Mouse (Mus musculus): ENCODE data around the gene Mtss1l. TPM values are rescaled to one million over a fixed set of nuclear protein-coding genes. Genes with fewer than 3 reads are reported as not detected.
A peak's percentile ranks its signal among the peaks of the same experiment; 100 is the strongest.
"Not testable (repeated sequence)": the region's sequence is repeated elsewhere in the genome, so short reads cannot be mapped to it uniquely, and the experiment has no call there.

Mtss1l gene
- total and polyA plus RNA-seq, 2 experiments from 2014 or later, result 37.7 to 101 TPM

DNA sequence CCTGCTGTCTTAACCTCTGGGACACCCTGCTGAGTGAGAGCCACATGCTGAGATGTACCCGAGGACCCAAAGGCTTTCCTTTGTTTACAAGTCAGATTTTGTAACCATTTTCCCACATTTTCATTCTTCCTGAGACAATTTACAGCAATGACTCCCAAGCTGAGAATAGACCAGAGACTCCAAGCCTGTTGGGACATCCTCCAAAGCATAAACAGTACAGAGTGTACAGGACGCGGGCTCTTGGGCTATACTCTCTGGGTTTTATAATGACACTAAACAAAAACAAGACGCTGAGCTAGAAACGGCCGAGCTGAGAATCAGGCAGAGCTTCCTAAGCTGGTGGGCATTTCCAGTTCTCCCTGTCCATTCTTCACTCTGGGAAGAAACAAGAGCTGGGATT lies 53.4 kb downstream of the Mtss1l start:
- H3K4me1 ChIP-seq (ENCODE audit: insufficient read depth, low read length), result no peaks in the 10 kb centered on the region
- H3K27me3 ChIP-seq (ENCODE audit: insufficient read depth, low read length), result no peaks in the 10 kb centered on the region
- ATAC-seq (ENCODE audit: low FRiP score) (no peak), DNase-seq (ENCODE audit: low spot score) (no peak)
- TF ChIP-seq CTCF (IDR thresholded peaks at IDR 0.05), result no peak
- no peaks in the 10 kb centered on the region for H3K9me3 ChIP-seq (ENCODE audit: low read length)
- 85% methylated on average over 6 of the region's 6 CpGs for WGBS
- H3K27ac ChIP-seq (ENCODE audit: low read depth, low read length), result no peak overlapping the region
- H3K36me3 ChIP-seq (ENCODE audit: insufficient read depth, low read length), result no peaks in the 10 kb centered on the region
- no peak overlapping the region for H3K9ac ChIP-seq (replicated peaks; ENCODE audit: low read length, poor library complexity, severe bottlenecking)
- no peak overlapping the region for H3K4me3 ChIP-seq (ENCODE audit: low read depth, low read length)
- H3K4me2 ChIP-seq (ENCODE audit: low read depth, low read length, poor library complexity, severe bottlenecking), result no peak overlapping the region

DNA sequence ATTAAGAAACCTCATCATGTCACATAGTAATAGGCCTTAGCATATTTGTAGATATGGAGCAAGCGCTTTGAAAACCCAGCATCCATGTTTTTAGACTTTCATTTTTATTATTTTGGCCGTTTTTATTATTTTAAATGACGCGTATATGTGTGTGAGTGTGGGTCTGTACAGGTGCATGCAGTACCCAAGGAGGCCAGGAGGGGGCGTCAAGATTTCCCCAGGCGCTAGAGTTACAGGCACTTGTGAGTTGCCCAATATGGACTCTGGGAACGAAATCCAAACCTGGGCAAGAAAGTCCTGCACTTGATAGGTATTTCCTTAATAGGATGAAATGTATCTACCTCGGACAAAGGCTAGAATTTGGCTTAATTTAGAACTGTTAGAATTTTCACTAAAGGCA lies 54.0 kb downstream of the Mtss1l start:
- DNase-seq (ENCODE audit: low spot score) (no peak), ATAC-seq (ENCODE audit: low FRiP score) (no peak)

DNA sequence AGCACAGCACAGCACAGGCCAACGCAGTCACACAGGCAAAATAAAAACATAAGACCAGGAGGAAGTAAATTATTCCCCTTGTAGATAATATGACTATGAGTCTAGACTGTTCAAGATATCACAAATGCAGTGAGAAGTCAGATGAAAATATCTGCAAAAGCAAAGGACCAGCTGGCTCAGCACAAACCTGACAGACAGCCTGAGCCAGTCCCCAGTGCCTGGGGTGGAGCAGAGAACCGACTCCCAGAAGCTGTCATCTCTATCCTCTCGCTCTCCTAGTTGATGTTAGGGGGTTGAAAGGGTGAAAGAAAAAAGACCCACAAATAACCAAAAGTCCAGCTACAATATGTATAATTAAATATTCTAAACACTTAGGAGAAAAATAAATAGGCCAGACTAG lies 54.4 kb downstream of the Mtss1l start:
- Histone ChIP-seq H3K4me3 (ENCODE audit: low read depth, low read length) (no peak overlapping the region), H3K4me1 (ENCODE audit: insufficient read depth, low read length) (no peaks in the 10 kb centered on the region), H3K36me3 (ENCODE audit: insufficient read depth, low read length) (no peaks in the 10 kb centered on the region), H3K27ac (ENCODE audit: low read depth, low read length) (no peak overlapping the region), H3K4me2 (ENCODE audit: low read depth, low read length, poor library complexity, severe bottlenecking) (no peak overlapping the region), H3K9me3 (ENCODE audit: low read length) (no peaks in the 10 kb centered on the region), H3K9ac (replicated peaks; ENCODE audit: low read length, poor library complexity, severe bottlenecking) (no peak overlapping the region), H3K27me3 (ENCODE audit: insufficient read depth, low read length) (no peaks in the 10 kb centered on the region)
- 83% methylated on average over 3 of the region's 3 CpGs for WGBS
- no peak for ATAC-seq (ENCODE audit: low FRiP score)
- TF ChIP-seq CTCF (IDR thresholded peaks at IDR 0.05), result no peak
- DNase-seq (ENCODE audit: low spot score), result no peak

More for the DNA sequence above, 54.0 kb downstream of the Mtss1l start:
- Histone ChIP-seq H3K4me1 (ENCODE audit: insufficient read depth, low read length) (no peaks in the 10 kb centered on the region), H3K4me2 (ENCODE audit: low read depth, low read length, poor library complexity, severe bottlenecking) (no peak overlapping the region), H3K9me3 (ENCODE audit: low read length) (no peaks in the 10 kb centered on the region), H3K9ac (replicated peaks; ENCODE audit: low read length, poor library complexity, severe bottlenecking) (no peak overlapping the region), H3K27me3 (ENCODE audit: insufficient read depth, low read length) (no peaks in the 10 kb centered on the region), H3K4me3 (ENCODE audit: low read depth, low read length) (no peak overlapping the region), H3K27ac (ENCODE audit: low read depth, low read length) (no peak overlapping the region), H3K36me3 (ENCODE audit: insufficient read depth, low read length) (no peaks in the 10 kb centered on the region)
- WGBS, result 76% methylated on average over 8 of the region's 8 CpGs
- TF ChIP-seq CTCF (IDR thresholded peaks at IDR 0.05), result peak; percentile 49

DNA sequence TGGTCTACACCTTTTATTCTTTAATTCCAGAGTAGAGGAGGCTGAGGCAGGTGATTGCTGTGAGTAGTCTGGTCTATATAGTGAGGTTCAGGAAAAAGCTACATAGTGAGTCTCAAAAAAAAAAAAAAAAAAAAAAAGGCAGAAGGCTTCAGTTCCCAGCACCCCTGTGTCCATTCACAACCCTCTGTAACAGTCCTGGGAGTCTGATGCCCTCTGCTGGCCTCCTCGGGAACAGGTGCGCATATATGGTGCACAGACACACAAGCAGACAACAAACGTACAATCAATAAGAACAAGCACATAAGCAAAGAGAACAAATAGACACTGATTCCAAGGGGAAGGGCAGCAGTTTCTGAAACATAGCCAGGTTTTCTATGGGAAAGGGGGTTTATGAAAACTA lies 55.1 kb downstream of the Mtss1l start:
- Histone ChIP-seq H3K27ac (ENCODE audit: low read depth, low read length) (no peak overlapping the region), H3K36me3 (ENCODE audit: insufficient read depth, low read length) (no peaks in the 10 kb centered on the region), H3K27me3 (ENCODE audit: insufficient read depth, low read length) (no peaks in the 10 kb centered on the region), H3K9ac (replicated peaks; ENCODE audit: low read length, poor library complexity, severe bottlenecking) (no peak overlapping the region), H3K4me3 (ENCODE audit: low read depth, low read length) (no peak overlapping the region), H3K4me1 (ENCODE audit: insufficient read depth, low read length) (no peaks in the 10 kb centered on the region), H3K9me3 (ENCODE audit: low read length) (no peaks in the 10 kb centered on the region), H3K4me2 (ENCODE audit: low read depth, low read length, poor library complexity, severe bottlenecking) (no peak overlapping the region)
- 0 out of 2 replicates have a peak, but pooled peaks have one; percentile 10 for TF ChIP-seq CTCF (IDR thresholded peaks at IDR 0.05)
- DNase-seq (ENCODE audit: low spot score), result no peak
- 95% methylated on average over 3 of the region's 3 CpGs for WGBS
- no peak for ATAC-seq (ENCODE audit: low FRiP score)

DNA sequence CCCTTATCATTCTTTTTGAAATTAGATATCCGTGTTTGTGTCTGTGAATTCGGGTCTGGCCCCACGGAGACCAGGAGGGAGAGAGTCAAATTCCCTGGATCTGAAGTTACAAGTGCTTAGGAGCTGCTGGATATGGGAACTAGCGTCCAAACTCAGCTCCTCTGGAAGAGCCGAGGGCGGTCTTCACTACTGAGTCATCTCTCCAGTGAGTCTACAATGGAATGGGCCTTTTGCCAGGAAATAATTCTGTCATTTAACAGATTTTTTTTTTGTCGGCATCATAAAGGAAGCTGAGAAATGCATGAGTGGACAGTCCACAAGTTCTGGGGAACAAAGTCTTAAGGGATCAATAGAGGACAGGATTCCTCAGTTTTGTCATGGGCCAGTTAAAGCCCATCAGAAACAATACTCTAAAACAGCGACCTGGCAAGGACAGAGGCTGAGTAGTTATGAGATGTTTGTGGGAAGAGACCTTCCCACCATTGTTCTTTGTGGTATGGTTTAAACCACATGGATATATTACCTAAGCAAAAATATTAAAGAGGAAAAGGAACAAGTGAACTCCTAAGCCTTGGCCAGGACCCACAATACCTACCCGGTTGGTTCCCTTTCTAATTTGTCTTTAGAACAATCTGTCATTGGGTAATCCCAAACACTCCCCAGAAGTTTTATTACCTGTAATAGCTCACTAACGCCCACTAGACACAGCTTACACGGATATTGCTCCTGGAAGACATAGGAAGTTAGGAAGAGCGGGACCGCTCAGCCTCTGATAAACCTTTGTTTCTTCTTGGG lies 58.8 kb downstream of the Mtss1l start:
- no peak overlapping the region for H3K27ac ChIP-seq (ENCODE audit: low read depth, low read length)
- no peaks in the 10 kb centered on the region for H3K4me1 ChIP-seq (ENCODE audit: insufficient read depth, low read length)
- H3K9ac ChIP-seq (replicated peaks; ENCODE audit: low read length, poor library complexity, severe bottlenecking), result no peak overlapping the region
- no peak for DNase-seq (ENCODE audit: low spot score)
- 87% methylated on average over 13 of the region's 13 CpGs for WGBS
- no peaks in the 10 kb centered on the region for H3K36me3 ChIP-seq (ENCODE audit: insufficient read depth, low read length)
- no peak for TF ChIP-seq CTCF (IDR thresholded peaks at IDR 0.05)
- no peaks in the 10 kb centered on the region for H3K9me3 ChIP-seq (ENCODE audit: low read length)
- H3K4me2 ChIP-seq (ENCODE audit: low read depth, low read length, poor library complexity, severe bottlenecking), result no peak overlapping the region
- H3K27me3 ChIP-seq (ENCODE audit: insufficient read depth, low read length), result no peaks in the 10 kb centered on the region
- no peak for ATAC-seq (ENCODE audit: low FRiP score)
- H3K4me3 ChIP-seq (ENCODE audit: low read depth, low read length), result no peak overlapping the region

DNA sequence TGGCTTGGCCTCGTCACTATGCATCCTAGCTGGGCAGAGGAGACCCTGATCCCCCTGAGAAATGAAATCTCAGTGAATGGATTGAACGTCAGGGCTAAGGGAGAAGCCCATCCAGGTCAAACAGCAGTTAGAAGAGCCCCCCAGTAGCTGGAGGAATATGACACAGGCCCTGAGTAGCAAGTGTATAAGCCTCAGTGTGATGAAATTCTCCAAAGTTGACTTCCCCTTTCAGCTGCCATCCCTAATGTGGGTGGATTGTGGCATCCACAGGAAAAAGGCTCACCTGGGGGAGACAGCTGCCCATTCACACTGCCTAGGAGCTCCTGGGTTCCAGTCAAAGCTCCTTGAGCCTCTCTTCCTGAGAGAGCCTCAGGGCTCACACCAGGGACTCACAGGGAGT lies 64.1 kb downstream of the Mtss1l start:
- no peak for ATAC-seq (ENCODE audit: low FRiP score)
- WGBS, result 62% methylated on average over 2 of the region's 2 CpGs

DNA sequence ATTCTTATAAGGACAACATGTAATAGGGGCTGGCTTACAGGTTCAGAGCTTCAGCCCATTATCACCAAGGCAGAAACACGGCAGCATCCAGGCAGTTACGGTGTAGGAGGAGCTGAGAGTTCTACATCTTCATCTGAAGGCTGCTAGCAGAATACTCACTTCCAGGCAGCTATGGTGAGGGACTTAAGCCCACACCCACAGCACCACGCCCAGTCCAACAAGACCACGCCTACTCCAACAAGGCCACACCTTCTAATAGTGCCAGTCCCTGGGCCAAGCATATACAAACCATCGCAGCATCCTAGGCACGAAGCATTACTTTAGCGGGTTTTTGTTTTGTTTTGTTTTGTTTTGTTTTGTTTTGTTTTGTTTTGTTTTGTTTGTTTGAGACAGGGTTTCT lies 65.2 kb downstream of the Mtss1l start:
- H3K9ac ChIP-seq (replicated peaks; ENCODE audit: low read length, poor library complexity, severe bottlenecking); ATAC-seq (ENCODE audit: low FRiP score); H3K27ac ChIP-seq (ENCODE audit: low read depth, low read length); H3K27me3 ChIP-seq (ENCODE audit: insufficient read depth, low read length); H3K4me1 ChIP-seq (ENCODE audit: insufficient read depth, low read length); H3K36me3 ChIP-seq (ENCODE audit: insufficient read depth, low read length); DNase-seq (ENCODE audit: low spot score); H3K4me2 ChIP-seq (ENCODE audit: low read depth, low read length, poor library complexity, severe bottlenecking); H3K4me3 ChIP-seq (ENCODE audit: low read depth, low read length); H3K9me3 ChIP-seq (ENCODE audit: low read length): not testable (repeated sequence)
- 80% methylated on average over 7 of the region's 7 CpGs for WGBS

More for the DNA sequence above, 64.1 kb downstream of the Mtss1l start:
- Histone ChIP-seq H3K4me2 (ENCODE audit: low read depth, low read length, poor library complexity, severe bottlenecking) (no peak overlapping the region), H3K27me3 (ENCODE audit: insufficient read depth, low read length) (no peaks in the 10 kb centered on the region), H3K4me1 (ENCODE audit: insufficient read depth, low read length) (no peaks in the 10 kb centered on the region), H3K9ac (replicated peaks; ENCODE audit: low read length, poor library complexity, severe bottlenecking) (no peak overlapping the region), H3K4me3 (ENCODE audit: low read depth, low read length) (no peak overlapping the region), H3K27ac (ENCODE audit: low read depth, low read length) (no peak overlapping the region), H3K9me3 (ENCODE audit: low read length) (no peaks in the 10 kb centered on the region), H3K36me3 (ENCODE audit: insufficient read depth, low read length) (no peaks in the 10 kb centered on the region)
- no peak for TF ChIP-seq CTCF (IDR thresholded peaks at IDR 0.05)
- no peak for DNase-seq (ENCODE audit: low spot score)

All from midbrain, postnatal 0 days (tissue).